Mouse (Mus musculus) megakaryocyte, embryonic 14.5 days (primary cell): Measurements from ENCODE around the gene Mapre3. TPM values are rescaled to one million over a fixed set of nuclear protein-coding genes. Genes with fewer than 3 reads are reported as not detected.
A peak's percentile ranks its signal among the peaks of the same experiment; 100 is the strongest.

Experiments
- H3K27me3 ChIP-seq: replicated peaks from 2 replicates; pipeline ENCODE3; 2012; ENCODE audit warnings: inconsistent platforms
- H3K36me3 ChIP-seq: replicated peaks from 2 replicates; pipeline ENCODE3; 2012; ENCODE audit warnings: low read length, inconsistent platforms, mixed read lengths
- H3K4me1 ChIP-seq: 2 replicates; pipeline ENCODE4 v1.6.1; 2012; ENCODE audit warnings: inconsistent platforms
- H3K4me3 ChIP-seq: replicated peaks from 2 replicates; pipeline ENCODE3; 2012; ENCODE audit warnings: moderate library complexity, mild to moderate bottlenecking, inconsistent platforms
- H3K9me3 ChIP-seq: 2 replicates; pipeline ENCODE4 v1.6.1; 2012; ENCODE audit warnings: inconsistent platforms
- FLI1 ChIP-seq: IDR thresholded peaks from 2 replicates; pipeline ENCODE4 v1.6.1; 2012; ENCODE audit warnings: low read length, inconsistent platforms, mixed read lengths
- GATA1 ChIP-seq: IDR thresholded peaks from 3 replicates; pipeline ENCODE4 v1.6.1; 2012; ENCODE audit warnings: mixed read lengths, low read length, inconsistent platforms, borderline replicate concordance
- polyA plus RNA-seq: library from polyadenylated mRNA; stranded (reverse); fragments of >175 nt; gene quantifications from 2 replicates; pipeline ENCODE4 v1.2.3, GENCODE M21; 2012; ENCODE audit warnings: low replicate concordance; ENCODE audit not compliant: insufficient read depth

The Mapre3 gene
- polyA plus RNA-seq, 1 experiment: 2.1 TPM

DNA sequence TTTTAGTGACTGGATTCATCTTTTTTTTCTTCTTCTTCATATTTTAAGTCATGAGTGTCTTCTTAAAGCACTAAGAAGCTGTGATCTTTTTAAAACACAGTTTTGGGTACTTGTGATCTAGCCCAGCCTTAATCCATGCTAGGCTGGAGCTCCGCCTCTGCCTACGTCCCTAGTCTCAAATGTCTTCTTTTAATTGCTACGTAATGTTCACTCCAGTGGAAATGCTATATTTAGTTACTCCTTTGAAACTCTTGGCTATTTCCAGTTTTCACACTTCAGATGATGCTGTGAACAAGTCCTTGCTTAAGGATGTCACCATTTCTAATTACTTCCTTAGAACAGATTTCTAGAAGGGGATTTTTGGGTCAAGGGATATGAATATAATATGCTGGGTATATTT is 24.4 kb upstream of the Mapre3 start:
- Histone ChIP-seq H3K27me3 (peaks cover 71% of the 10 kb centered on the region), H3K4me1 (peaks cover 9% of the 10 kb centered on the region), H3K4me3 (no peak overlapping the region), H3K36me3 (no peaks in the 10 kb centered on the region), H3K9me3 (no peaks in the 10 kb centered on the region)
- no peak for TF ChIP-seq GATA1
- no peak for TF ChIP-seq FLI1

DNA sequence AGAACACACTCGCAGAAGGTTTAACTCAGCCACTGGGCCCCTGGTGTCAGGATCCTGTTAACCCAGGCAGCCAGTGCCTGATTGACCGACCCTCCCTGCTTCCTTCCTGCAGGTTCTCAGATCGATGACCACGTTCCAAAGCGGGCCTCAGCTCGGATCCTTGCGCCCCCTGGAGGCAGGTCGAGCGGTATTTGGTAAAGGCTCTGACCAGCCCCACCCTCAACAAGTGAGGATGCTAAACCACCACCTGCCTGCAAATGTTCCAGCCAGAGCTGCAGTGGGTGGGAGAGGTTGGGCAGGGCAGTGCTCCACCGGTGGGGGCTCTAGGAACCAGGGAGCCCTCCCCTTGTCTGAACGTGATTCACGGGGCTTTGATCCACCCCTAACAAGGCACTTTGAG is 18.3 kb upstream of the Mapre3 start:
- H3K36me3 ChIP-seq: no peaks in the 10 kb centered on the region
- peaks cover 85% of the 10 kb centered on the region for H3K27me3 ChIP-seq
- H3K4me1 ChIP-seq: peaks cover 5% of the 10 kb centered on the region; the same call in 1 of the 2 replicates
- H3K9me3 ChIP-seq: no peaks in the 10 kb centered on the region
- H3K4me3 ChIP-seq: no peak overlapping the region
- TF ChIP-seq GATA1 (no peak), FLI1 (no peak)

DNA sequence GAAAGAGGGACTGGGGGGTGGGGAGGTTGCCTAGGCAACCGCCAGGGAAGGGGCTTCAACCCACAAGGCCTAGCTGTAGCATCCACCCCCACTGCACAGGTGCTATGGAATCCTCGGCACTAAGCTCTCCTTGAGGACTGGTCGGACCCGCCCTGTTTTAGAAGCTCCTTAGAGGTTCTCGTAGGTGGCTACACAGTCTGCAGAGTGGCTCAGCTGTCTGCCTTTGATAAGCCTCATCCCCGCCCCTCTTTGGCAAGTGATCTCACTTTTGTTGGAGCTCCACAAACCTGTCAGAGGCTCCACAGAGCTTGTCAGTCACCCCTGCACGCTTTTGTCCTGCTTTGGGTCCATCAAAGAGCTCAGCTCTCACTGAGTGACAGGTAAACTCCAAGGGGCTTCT is 17.0 kb upstream of the Mapre3 start:
- TF ChIP-seq GATA1: no peak
- no peak for TF ChIP-seq FLI1
- Histone ChIP-seq H3K27me3 (peaks cover 84% of the 10 kb centered on the region), H3K4me3 (no peak overlapping the region), H3K36me3 (no peaks in the 10 kb centered on the region), H3K9me3 (no peaks in the 10 kb centered on the region), H3K4me1 (peaks cover 5% of the 10 kb centered on the region; the same call in 1 of the 2 replicates)

DNA sequence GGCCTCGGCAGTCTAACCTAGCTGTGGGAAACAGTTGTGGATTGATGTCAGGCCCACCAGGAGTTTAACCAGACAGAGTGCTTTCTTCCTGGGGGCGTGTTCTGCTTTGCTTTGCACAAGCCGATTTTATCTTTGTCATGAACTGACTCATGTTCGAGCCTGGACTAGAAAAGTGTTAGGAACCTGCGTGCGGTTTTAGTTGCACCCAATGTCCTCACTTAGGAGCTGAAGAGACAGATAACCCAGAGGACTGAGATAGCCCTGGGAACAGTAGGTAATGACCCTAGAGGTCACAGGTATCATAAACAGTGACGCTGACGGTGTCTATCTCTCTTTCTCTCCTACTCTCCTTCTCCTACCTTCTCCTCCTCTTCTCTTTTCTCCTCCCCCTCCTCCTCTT is 16.5 kb upstream of the Mapre3 start:
- no peak for TF ChIP-seq GATA1
- no peak for TF ChIP-seq FLI1
- no peaks in the 10 kb centered on the region for H3K36me3 ChIP-seq
- H3K9me3 ChIP-seq: no peaks in the 10 kb centered on the region
- no peak overlapping the region for H3K4me3 ChIP-seq
- H3K4me1 ChIP-seq: peaks cover 5% of the 10 kb centered on the region; the same call in 1 of the 2 replicates
- peaks cover 85% of the 10 kb centered on the region for H3K27me3 ChIP-seq

DNA sequence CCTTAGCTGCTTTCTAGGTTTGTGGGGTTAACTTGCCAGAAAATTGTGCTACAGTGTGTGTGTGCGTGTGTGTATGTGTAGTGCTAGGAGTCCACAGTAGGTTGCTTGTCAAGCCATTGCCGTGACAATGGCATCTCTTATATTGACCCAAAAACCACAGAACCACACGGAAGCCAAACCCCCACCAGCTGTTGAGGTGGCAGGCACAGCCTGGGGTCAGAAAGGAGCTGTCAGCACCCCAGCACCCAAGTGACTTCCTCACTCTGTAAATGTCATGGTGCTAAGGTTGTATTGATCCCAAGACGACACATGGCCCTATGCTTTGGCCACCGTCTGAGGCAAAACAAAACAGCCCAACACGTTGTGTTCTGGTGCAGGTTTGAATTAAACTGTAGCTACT is 15.5 kb upstream of the Mapre3 start:
- Histone ChIP-seq H3K4me3 (no peak overlapping the region), H3K27me3 (peaks cover 84% of the 10 kb centered on the region)

DNA sequence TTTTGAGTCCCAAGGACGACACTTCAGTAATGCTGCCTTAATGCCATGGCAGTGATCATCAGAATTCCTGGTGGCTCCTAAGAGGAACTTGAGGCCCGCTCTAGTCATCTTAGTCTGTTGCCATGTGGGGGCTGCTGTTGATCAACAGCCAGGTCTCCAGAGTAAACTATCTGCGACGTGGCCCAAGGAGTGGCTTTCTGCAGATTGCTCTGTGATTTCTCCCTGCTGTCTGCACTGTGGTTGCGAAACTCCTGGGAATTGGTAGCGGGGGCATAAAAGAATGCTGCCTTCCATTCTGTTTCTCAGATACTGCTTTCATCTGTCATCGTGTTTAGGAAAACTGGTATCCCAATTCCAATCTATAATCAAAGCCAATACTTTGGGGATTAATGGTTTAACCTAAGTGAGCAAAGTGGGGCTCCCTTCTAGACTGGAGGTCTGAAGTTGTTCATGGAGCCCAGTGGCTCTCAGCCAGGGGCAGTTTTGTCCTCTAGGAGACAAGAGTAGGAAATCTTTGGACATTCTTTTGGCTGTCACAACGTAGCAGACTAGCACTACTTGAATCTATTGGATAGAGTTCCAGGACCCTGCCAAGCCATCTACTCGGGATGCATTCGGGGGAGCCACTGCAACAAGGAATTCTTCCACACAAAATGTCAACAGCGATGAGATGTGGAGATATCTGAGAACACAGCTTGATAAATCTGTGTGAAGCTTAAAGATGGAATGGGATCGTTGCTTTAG is 11.5 kb upstream of the Mapre3 start:
- Histone ChIP-seq H3K36me3 (no peaks in the 10 kb centered on the region), H3K9me3 (no peaks in the 10 kb centered on the region), H3K4me3 (no peak overlapping the region), H3K4me1 (peaks cover 4% of the 10 kb centered on the region), H3K27me3 (peaks cover 69% of the 10 kb centered on the region)
- no peak for TF ChIP-seq GATA1
- TF ChIP-seq FLI1: no peak

More for the DNA sequence above, 15.5 kb upstream of the Mapre3 start:
- Histone ChIP-seq H3K36me3 (no peaks in the 10 kb centered on the region), H3K4me1 (peaks cover 9% of the 10 kb centered on the region), H3K9me3 (no peaks in the 10 kb centered on the region)
- TF ChIP-seq FLI1 (no peak), GATA1 (no peak)

DNA sequence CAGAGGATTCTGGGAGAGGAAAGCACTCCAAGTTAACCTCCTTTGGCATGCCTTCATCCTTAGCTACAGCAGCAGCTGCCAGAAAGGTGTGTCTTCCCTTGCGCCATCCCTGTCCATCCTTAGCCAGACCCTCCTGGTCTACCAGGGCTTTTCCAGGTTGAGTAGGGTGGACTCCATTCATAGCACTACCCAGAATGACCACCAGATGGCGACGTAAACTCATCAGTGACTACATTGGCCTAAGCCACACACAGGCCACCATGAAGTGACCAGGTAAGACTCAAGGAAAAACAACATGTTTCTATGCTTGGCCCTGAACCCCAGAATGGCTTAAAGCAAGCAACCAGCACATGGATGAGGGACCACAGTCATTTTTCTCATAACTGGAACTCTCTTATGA is 8.3 kb upstream of the Mapre3 start:
- Histone ChIP-seq H3K36me3 (no peaks in the 10 kb centered on the region), H3K9me3 (no peaks in the 10 kb centered on the region), H3K4me3 (no peak overlapping the region), H3K27me3 (peaks cover 70% of the 10 kb centered on the region), H3K4me1 (peaks cover 4% of the 10 kb centered on the region)
- TF ChIP-seq FLI1 (no peak), GATA1 (no peak)

DNA sequence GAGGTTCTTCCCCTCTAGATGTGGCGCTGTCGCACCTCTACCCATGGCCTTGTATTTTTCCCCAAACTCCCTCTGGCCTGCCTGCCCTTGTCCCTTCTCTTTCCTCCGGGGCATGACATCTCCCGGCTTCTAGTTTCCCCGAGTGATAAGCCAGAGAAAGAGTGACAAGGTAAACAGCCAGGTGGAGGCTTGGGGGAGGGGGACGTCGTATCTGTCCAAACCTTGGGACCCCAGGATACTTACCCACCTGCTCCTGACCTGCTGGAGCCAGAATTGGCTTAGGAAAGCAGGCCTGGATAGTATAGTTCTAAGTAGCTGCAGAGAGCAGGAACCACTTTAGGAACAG is 652 bp downstream of the Mapre3 start:
- TF ChIP-seq FLI1: no peak
- TF ChIP-seq GATA1: no peak
- Histone ChIP-seq H3K27me3 (peaks cover 95% of the 10 kb centered on the region), H3K4me1 (peaks cover 19% of the 10 kb centered on the region), H3K36me3 (no peaks in the 10 kb centered on the region), H3K4me3 (peak overlapping the region; percentile 93), H3K9me3 (no peaks in the 10 kb centered on the region)

DNA sequence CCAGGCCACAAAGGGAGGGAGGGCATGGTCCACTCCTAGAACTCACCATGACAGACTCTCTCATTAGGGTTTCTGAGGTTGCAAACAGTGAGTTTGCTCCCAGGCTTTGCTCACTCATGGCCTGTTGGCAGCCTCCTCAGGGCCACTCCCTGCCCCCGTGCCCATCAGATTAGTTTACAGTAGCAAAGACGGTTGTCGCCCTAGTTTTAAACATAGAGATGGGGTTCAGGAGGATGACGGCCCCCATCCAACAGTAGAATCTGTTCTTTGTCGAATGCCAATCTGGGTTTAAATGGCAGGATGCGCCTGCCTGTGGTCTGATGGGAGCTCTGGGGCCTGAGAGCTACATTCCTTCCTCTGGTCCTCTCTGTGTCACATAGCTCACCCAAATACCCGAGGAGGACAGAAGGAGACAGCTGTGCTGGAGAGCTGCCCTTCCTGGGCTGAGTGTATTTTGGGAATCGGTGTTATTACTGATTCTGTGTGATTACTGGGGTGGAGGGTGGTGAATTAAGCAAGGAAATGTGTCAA is 1.9 kb downstream of the Mapre3 start:
- Histone ChIP-seq H3K9me3 (no peaks in the 10 kb centered on the region), H3K4me1 (peaks cover 19% of the 10 kb centered on the region), H3K36me3 (no peaks in the 10 kb centered on the region), H3K27me3 (peaks cover 87% of the 10 kb centered on the region), H3K4me3 (no peak overlapping the region)
- no peak for TF ChIP-seq FLI1
- no peak for TF ChIP-seq GATA1

DNA sequence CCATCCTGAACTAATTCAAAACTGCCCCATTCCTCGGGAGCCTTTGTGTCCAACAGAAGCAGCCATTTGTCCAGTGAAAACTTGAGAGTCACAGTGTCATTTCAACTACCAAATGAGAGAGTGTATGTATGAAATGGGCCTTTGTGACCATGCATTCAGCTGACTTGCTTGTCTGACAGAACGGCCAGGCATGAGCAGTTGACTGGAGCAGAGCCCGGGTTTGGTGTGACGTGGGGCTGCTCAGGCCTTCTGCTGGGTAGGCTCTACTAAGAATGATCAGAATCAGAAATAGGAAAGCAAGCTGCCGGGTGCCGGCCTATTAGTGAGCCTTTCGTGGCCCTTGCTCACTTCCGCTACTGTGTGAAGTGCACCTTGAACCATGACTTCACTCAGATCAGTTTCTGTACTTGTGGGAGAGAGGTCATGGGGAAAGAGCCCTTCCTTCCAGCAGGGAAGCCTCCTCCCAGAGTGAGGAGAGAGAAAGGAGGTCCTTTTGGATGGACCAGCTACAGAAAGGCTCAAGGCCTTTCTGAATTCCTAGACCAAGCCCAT is 4.4 kb downstream of the Mapre3 start:
- H3K4me3 ChIP-seq: no peak overlapping the region
- no peak for TF ChIP-seq GATA1
- TF ChIP-seq FLI1: no peak

DNA sequence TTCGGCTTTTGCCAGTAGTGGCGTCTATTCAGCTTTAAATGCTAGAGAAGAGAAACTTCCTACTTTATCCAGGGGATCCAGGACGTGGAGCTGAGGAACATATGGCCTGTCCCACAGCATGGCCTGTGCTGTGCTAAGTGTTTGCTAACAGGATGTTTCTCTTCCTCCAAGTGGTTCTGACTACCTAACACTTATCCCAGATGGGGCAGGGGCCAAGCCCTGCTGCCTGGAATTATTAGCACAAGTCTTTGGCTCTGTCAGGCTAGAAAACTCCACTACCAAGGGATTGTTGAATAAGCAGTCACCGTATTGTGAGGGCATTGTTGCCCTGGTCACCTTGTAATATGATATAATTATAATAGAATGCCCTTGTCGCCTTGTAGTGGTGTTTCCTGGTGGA is 8.2 kb downstream of the Mapre3 start:
- Histone ChIP-seq H3K27me3 (peaks cover 64% of the 10 kb centered on the region), H3K4me1 (no peaks in the 10 kb centered on the region; the same call in 1 of the 2 replicates), H3K36me3 (no peaks in the 10 kb centered on the region), H3K9me3 (no peaks in the 10 kb centered on the region), H3K4me3 (no peak overlapping the region)
- TF ChIP-seq FLI1: no peak
- TF ChIP-seq GATA1: no peak

More for the DNA sequence above, 4.4 kb downstream of the Mapre3 start:
- Histone ChIP-seq H3K27me3 (peaks cover 70% of the 10 kb centered on the region), H3K36me3 (no peaks in the 10 kb centered on the region), H3K4me1 (peaks cover 15% of the 10 kb centered on the region), H3K9me3 (no peaks in the 10 kb centered on the region)
